Mouse (Mus musculus) heart, postnatal 14 days (tissue): ENCODE measurements around the gene Kremen1. TPM values are rescaled to one million over a fixed set of nuclear protein-coding genes. Genes with fewer than 3 reads are reported as not detected.

ENCODE experiments used
- DNase-seq, 2 experiments: peaks; one replicate each; pipeline ENCODE4 v3.0.0; 2021 to 2022
- intact Hi-C: fragments of 180-260 bp; cut with DNase I; formaldehyde crosslinking; loops from one replicate; pipeline ENCODE4 v1.15.1; 2025
- total RNA-seq, 2 experiments: library from RNA; stranded (reverse); gene quantifications; 2 replicates each; pipeline ENCODE4 v1.2.3; 2021

Kremen1 gene
- total RNA-seq, 2 experiments from 2014 or later = 69.9 to 70.5 TPM

GRCm38 (mm10) chr11:5149249-5149648 is 112.1 kb downstream of the Kremen1 start:
- intact Hi-C loops = no loop called here
- DNase-seq = no peak

GRCm38 (mm10) chr11:5145600-5145999 is 115.8 kb downstream of the Kremen1 start:
- no peak for DNase-seq
- intact Hi-C loops = no loop called here

DNA sequence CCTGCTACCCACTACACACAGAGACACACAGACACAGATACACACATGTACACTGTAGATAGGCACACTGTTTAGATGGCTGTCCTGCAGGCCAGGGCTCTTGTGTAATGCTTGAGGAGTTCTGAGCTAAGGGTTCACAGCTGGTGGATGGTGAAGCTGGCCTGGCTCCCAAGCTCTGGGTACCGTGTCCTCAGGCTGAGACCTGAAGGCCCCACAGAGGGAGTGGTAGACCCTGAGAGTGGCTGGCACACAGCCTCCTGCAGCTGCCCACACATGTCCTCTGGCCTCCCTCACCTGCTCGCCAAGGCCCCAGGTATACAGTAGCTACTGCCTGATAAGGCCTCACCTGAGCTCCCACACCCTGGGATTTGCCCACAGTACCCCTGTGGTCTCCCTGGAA is 119.4 kb downstream of the Kremen1 start:
- intact Hi-C loops = no loop called here
- no peak for DNase-seq

Other genes with a start within 250 kb of the Kremen1 start
- 1 to 10 TPM; 3.7 to 4.4 TPM for gene Rasl10a, start 203.4 kb downstream of the Kremen1 start, total RNA-seq
- gene Gas2l1, start 196.2 kb downstream of the Kremen1 start, total RNA-seq = 10 to 100 TPM; 17.8 to 18.7 TPM
- gene Rhbdd3, start 162.6 kb downstream of the Kremen1 start, total RNA-seq = 10 to 100 TPM; 18.7 to 20.5 TPM
- 100 to 1,000 TPM; 119 to 131 TPM for gene Ewsr1, start 162.3 kb downstream of the Kremen1 start, total RNA-seq
- gene Emid1, start 109.3 kb downstream of the Kremen1 start, total RNA-seq = 1 to 10 TPM; 4.1 to 4.6 TPM
- 10 to 100 TPM; 10.4 to 12.6 TPM for gene Znrf3, start 183.3 kb upstream of the Kremen1 start, total RNA-seq